Mouse (Mus musculus): Measurements from ENCODE around the gene Gm49396. TPM values are rescaled to one million over a fixed set of nuclear protein-coding genes. Genes with fewer than 3 reads are reported as not detected.

The Gm49396 gene
- polyA plus RNA-seq, 1 experiment from 2014 or later: 18.9 TPM

DNA sequence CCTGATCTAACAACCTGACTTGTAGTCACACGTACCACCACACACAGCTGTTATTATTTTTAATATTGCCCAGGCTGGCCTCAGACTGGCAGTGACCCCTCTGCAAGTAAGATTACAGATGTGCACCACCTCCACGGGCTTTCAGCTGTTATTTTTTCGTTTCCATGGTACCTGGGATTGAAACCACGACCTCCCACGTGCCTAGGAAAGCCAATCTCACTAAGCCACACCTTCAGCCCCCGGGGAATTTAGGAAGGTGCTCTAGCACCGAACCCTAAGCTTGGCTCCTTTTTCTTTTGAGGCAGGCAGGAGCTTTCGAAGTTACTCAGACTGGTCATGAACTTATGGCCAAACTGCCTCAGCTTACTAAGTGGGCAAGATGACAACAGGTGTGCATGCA is 41.3 kb downstream of the Gm49396 start:
- H3K9ac ChIP-seq (replicated peaks; ENCODE audit: low read length): peak overlapping the region; percentile 25; the same call in 1 of the 2 replicates
- H3K27me3 ChIP-seq (ENCODE audit: insufficient read depth, low read length): no peaks in the 10 kb centered on the region
- H3K4me3 ChIP-seq (ENCODE audit: low read length): no peak overlapping the region
- peaks cover 23% of the 10 kb centered on the region for H3K4me1 ChIP-seq (ENCODE audit: insufficient read depth, low read length)
- 38% methylated on average over 8 of the region's 8 CpGs for WGBS
- H3K27ac ChIP-seq (ENCODE audit: low read length): no peak overlapping the region
- no peaks in the 10 kb centered on the region for H3K36me3 ChIP-seq (ENCODE audit: insufficient read depth, low read length)
- no peak overlapping the region for H3K4me2 ChIP-seq (replicated peaks; ENCODE audit: low read depth, low read length)
- no peak for ATAC-seq (ENCODE audit: low FRiP score, low TSS enrichment)
- no peaks in the 10 kb centered on the region for H3K9me3 ChIP-seq (ENCODE audit: low read length)

- Histone ChIP-seq H3K27me3 (ENCODE audit: insufficient read depth, low read length) (no peaks in the 10 kb centered on the region), H3K27ac (ENCODE audit: low read length) (no peak overlapping the region), H3K9ac (replicated peaks; ENCODE audit: low read length) (peak overlapping the region; percentile 25; the same call in 1 of the 2 replicates), H3K36me3 (ENCODE audit: insufficient read depth, low read length) (no peaks in the 10 kb centered on the region), H3K4me1 (ENCODE audit: insufficient read depth, low read length) (peaks cover 23% of the 10 kb centered on the region), H3K4me3 (ENCODE audit: low read length) (no peak overlapping the region), H3K9me3 (ENCODE audit: low read length) (no peaks in the 10 kb centered on the region), H3K4me2 (replicated peaks; ENCODE audit: low read depth, low read length) (no peak overlapping the region)
- ATAC-seq (ENCODE audit: low FRiP score, low TSS enrichment): no peak
- 83% methylated on average over 8 of the region's 8 CpGs for WGBS
Observed at GRCm38 (mm10) chr7:30604944-30605343, 41.8 kb downstream of the Gm49396 start.

GRCm38 (mm10) chr7:30607706-30608309 is 44.7 kb downstream of the Gm49396 start:
- Histone ChIP-seq H3K4me3 (ENCODE audit: low read length) (no peak overlapping the region), H3K4me2 (replicated peaks; ENCODE audit: low read depth, low read length) (no peak overlapping the region; the same call in 1 of the 2 replicates), H3K27ac (ENCODE audit: low read length) (no peak overlapping the region), H3K9ac (replicated peaks; ENCODE audit: low read length) (0 out of 2 replicates have a peak overlapping the region, but pooled peaks have one; percentile 19), H3K4me1 (ENCODE audit: insufficient read depth, low read length) (peaks cover 18% of the 10 kb centered on the region), H3K9me3 (ENCODE audit: low read length) (no peaks in the 10 kb centered on the region), H3K36me3 (ENCODE audit: insufficient read depth, low read length) (no peaks in the 10 kb centered on the region), H3K27me3 (ENCODE audit: insufficient read depth, low read length) (no peaks in the 10 kb centered on the region)
- ATAC-seq (ENCODE audit: low FRiP score, low TSS enrichment): no peak
- 25% methylated on average over 8 of the region's 8 CpGs for WGBS

GRCm38 (mm10) chr7:30608476-30608875 is 45.3 kb downstream of the Gm49396 start:
- H3K4me3 ChIP-seq (ENCODE audit: low read length): no peak overlapping the region
- no peak for ATAC-seq (ENCODE audit: low FRiP score, low TSS enrichment)
- H3K4me2 ChIP-seq (replicated peaks; ENCODE audit: low read depth, low read length): no peak overlapping the region
- no peak overlapping the region for H3K27ac ChIP-seq (ENCODE audit: low read length)
- WGBS: 45% methylated on average over 16 of the region's 16 CpGs
- H3K9me3 ChIP-seq (ENCODE audit: low read length): no peaks in the 10 kb centered on the region
- H3K9ac ChIP-seq (replicated peaks; ENCODE audit: low read length): peak overlapping the region; percentile 19; the same call in 1 of the 2 replicates
- H3K36me3 ChIP-seq (ENCODE audit: insufficient read depth, low read length): no peaks in the 10 kb centered on the region
- no peaks in the 10 kb centered on the region for H3K27me3 ChIP-seq (ENCODE audit: insufficient read depth, low read length)
- peaks cover 19% of the 10 kb centered on the region for H3K4me1 ChIP-seq (ENCODE audit: insufficient read depth, low read length)

- Histone ChIP-seq H3K36me3 (ENCODE audit: insufficient read depth, low read length) (no peaks in the 10 kb centered on the region), H3K27me3 (ENCODE audit: insufficient read depth, low read length) (no peaks in the 10 kb centered on the region), H3K4me3 (ENCODE audit: low read length) (no peak overlapping the region), H3K4me2 (replicated peaks; ENCODE audit: low read depth, low read length) (no peak overlapping the region), H3K9me3 (ENCODE audit: low read length) (no peaks in the 10 kb centered on the region), H3K4me1 (ENCODE audit: insufficient read depth, low read length) (peaks cover 12% of the 10 kb centered on the region), H3K9ac (replicated peaks; ENCODE audit: low read length) (no peak overlapping the region), H3K27ac (ENCODE audit: low read length) (no peak overlapping the region)
- 60% methylated on average over 7 of the region's 7 CpGs for WGBS
- no peak for ATAC-seq (ENCODE audit: low FRiP score, low TSS enrichment)
Observed at GRCm38 (mm10) chr7:30610043-30610442, 46.9 kb downstream of the Gm49396 start.

DNA sequence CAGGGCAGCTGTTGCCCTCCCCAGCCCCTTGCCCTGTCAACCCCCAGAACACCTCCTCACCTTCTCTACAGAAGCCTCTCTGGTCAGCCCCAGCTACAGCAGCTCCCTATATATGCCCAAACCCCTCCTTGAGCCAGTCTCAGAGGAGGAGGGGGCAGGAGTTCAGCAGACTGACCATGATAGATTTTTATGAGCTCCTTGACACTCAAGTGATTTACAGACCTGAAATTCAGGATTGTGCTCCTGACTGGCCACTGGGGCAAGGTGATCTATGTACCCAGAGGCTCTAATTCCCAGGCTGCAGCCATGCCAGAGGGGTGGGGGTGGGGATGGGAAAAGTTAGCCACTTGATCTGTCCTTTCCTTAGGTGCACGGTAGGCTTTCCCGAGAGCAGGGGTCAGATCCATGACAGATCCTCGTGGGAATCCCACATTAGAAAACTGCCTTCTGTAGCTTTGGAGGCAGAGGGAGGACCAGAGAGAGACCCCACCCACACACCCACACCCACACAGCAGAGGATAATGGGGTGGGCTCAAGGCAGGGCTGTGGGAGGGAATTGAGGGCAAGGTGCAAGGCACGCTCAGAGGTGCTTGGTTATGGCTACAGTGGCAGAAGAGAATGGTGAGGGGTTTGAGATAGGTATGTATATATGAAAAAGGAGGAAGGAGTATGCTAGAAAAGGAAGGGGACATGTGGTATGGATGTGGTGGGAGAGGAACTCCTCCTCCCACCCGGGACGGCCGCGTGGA is 49.7 kb downstream of the Gm49396 start, which contains the start of gene Upk1a:
Gene Upk1a (minus strand): TSS at position 194 of the 749 bp plus-strand sequence.
- Histone ChIP-seq H3K4me1 (ENCODE audit: insufficient read depth, low read length) (peaks cover 12% of the 10 kb centered on the region), H3K4me2 (replicated peaks; ENCODE audit: low read depth, low read length) (0 out of 2 replicates have a peak within 1 kb of the TSS, but pooled peaks have one; percentile 12), H3K9me3 (ENCODE audit: low read length) (no peaks in the 10 kb centered on the region), H3K36me3 (ENCODE audit: insufficient read depth, low read length) (peaks cover 25% of the 10 kb centered on the region), H3K27me3 (ENCODE audit: insufficient read depth, low read length) (no peaks in the 10 kb centered on the region), H3K4me3 (ENCODE audit: low read length) (no peak within 1 kb of the TSS), H3K9ac (replicated peaks; ENCODE audit: low read length) (no peak within 1 kb of the TSS; the same call in 1 of the 2 replicates), H3K27ac (ENCODE audit: low read length) (peak within 1 kb of the TSS; percentile 50; the same call in 1 of the 2 replicates)
- ATAC-seq (ENCODE audit: low FRiP score, low TSS enrichment): peak; percentile 57
- 28% methylated on average over 8 of the region's 8 CpGs for WGBS

- Histone ChIP-seq H3K27me3 (ENCODE audit: insufficient read depth, low read length) (no peaks in the 10 kb centered on the region), H3K36me3 (ENCODE audit: insufficient read depth, low read length) (peaks cover 33% of the 10 kb centered on the region), H3K4me2 (replicated peaks; ENCODE audit: low read depth, low read length) (0 out of 2 replicates have a peak overlapping the region, but pooled peaks have one; percentile 12), H3K4me1 (ENCODE audit: insufficient read depth, low read length) (peaks cover 12% of the 10 kb centered on the region), H3K9ac (replicated peaks; ENCODE audit: low read length) (no peak overlapping the region), H3K27ac (ENCODE audit: low read length) (no peak overlapping the region; the same call in 1 of the 2 replicates), H3K4me3 (ENCODE audit: low read length) (no peak overlapping the region), H3K9me3 (ENCODE audit: low read length) (no peaks in the 10 kb centered on the region)
- ATAC-seq (ENCODE audit: low FRiP score, low TSS enrichment): peak; percentile 55; the same call in 1 of the 2 replicates
- WGBS: 23% methylated on average over 14 of the region's 14 CpGs
Observed at GRCm38 (mm10) chr7:30613529-30614112, 50.5 kb downstream of the Gm49396 start.

DNA sequence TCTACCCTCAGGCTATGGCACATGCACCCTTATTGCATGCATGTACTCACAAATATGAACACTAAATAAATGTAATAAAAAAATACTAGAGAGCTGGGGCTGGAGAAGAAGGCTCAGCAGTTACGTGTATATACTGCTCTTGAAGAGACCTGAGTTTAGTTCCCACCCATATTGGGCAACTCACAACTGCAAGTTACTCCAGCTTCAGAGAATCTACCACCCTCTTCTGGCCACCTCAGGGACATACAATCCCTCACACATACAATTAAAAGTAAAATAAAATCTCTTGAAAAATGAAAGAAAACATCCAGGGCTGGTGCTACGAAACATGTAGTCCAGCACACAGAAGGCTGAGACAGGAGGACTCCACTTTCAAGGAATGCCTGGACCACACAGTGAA is 51.3 kb downstream of the Gm49396 start:
- no peak for ATAC-seq (ENCODE audit: low FRiP score, low TSS enrichment)
- H3K4me1 ChIP-seq (ENCODE audit: insufficient read depth, low read length): peaks cover 12% of the 10 kb centered on the region
- H3K9me3 ChIP-seq (ENCODE audit: low read length): no peaks in the 10 kb centered on the region
- no peak overlapping the region for H3K4me2 ChIP-seq (replicated peaks; ENCODE audit: low read depth, low read length)
- H3K36me3 ChIP-seq (ENCODE audit: insufficient read depth, low read length): peaks cover 41% of the 10 kb centered on the region
- no peak overlapping the region for H3K9ac ChIP-seq (replicated peaks; ENCODE audit: low read length)
- no peaks in the 10 kb centered on the region for H3K27me3 ChIP-seq (ENCODE audit: insufficient read depth, low read length)
- H3K4me3 ChIP-seq (ENCODE audit: low read length): no peak overlapping the region
- H3K27ac ChIP-seq (ENCODE audit: low read length): no peak overlapping the region
- WGBS: 73% methylated on average over 2 of the region's 2 CpGs

GRCm38 (mm10) chr7:30615049-30615760 is 52.1 kb downstream of the Gm49396 start:
- Histone ChIP-seq H3K27ac (ENCODE audit: low read length) (no peak overlapping the region), H3K36me3 (ENCODE audit: insufficient read depth, low read length) (peaks cover 43% of the 10 kb centered on the region), H3K9me3 (ENCODE audit: low read length) (no peaks in the 10 kb centered on the region), H3K9ac (replicated peaks; ENCODE audit: low read length) (no peak overlapping the region), H3K4me1 (ENCODE audit: insufficient read depth, low read length) (peaks cover 12% of the 10 kb centered on the region), H3K4me3 (ENCODE audit: low read length) (no peak overlapping the region), H3K27me3 (ENCODE audit: insufficient read depth, low read length) (no peaks in the 10 kb centered on the region), H3K4me2 (replicated peaks; ENCODE audit: low read depth, low read length) (no peak overlapping the region)
- ATAC-seq (ENCODE audit: low FRiP score, low TSS enrichment): no peak
- 67% methylated on average over 5 of the region's 5 CpGs for WGBS

Data from kidney, embryonic 16.5 days (tissue).